1 mouse cellular context compared by ENCODE assay signal in the genomic region with DNA sequence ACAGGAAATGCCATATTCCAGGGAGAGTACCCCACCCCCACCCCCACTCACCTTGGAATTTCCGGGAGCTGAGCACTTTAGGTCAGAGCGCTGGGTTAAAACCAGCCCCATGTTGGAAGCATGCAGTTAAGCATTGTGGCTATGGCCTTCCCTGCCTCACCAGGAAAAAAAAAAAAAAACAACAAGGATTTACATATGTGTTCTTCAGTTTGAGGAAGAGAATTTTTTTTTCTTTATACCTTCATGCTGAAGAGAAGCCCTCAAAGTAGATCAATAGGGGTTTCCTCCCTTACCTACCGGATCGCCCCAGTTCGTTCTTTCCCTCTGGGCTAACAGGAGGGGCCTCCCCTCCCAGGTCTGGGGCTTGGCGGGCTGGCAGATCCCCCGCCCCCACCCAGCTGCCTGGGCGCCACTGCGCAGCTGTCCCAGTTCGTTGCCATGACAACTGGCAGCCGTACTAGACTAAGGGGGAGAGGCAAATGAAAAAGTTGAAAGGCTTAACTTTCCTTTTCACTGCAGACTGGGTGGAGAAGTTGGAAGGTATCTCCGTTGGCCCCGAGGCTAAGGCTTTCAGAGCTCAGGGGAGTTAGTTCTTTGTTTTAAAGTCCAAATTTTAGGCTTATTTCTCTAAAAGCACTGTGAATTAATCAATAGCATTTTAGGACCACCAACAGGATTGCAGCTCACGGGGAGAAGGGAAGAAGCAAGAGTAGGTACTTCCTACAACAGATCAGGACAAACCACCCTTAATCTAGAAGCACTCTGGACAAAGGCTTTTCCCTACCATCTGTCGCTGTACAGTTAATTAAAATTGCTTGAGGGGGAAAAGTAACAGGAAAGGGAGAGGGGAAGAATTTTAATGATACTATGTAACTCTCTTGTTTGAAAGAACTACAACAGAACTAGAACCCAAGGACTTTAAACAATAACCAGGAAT.
TF ChIP-seq lines count a peak whose summit lies in the region.

No protein-coding gene starts in this region.

TF ChIP-seq in CH12.LX, 34 proteins besides CTCF, POLR2A, EP300 and RAD21:
- no peak for TF ChIP-seq PAX5 (IDR thresholded peaks at IDR 0.05; ENCODE audit: low read length)
- TF ChIP-seq USF1 (IDR thresholded peaks at IDR 0.05; ENCODE audit: low read depth, low read length) = no peak
- TF ChIP-seq RCOR1 (conservative IDR thresholded peaks at IDR 0.05; ENCODE audit: low read depth, low read length) = no peak
- TF ChIP-seq NRF1 (IDR thresholded peaks at IDR 0.05; ENCODE audit: low read depth, low read length) = peak; percentile 90
- no peak for TF ChIP-seq ZKSCAN1 (IDR thresholded peaks at IDR 0.05; ENCODE audit: borderline replicate concordance, low read depth, low read length)
- 0 out of 2 replicates have a peak, but pooled peaks have one; percentile 76 for TF ChIP-seq MAZ (IDR thresholded peaks at IDR 0.05; ENCODE audit: low read depth, low read length)
- no peak; the same call in 1 of the 2 replicates for TF ChIP-seq CHD1 (IDR thresholded peaks at IDR 0.05; ENCODE audit: low read depth, low read length)
- no peak for TF ChIP-seq MAFK (IDR thresholded peaks at IDR 0.05; ENCODE audit: insufficient replicate concordance, low read length)
- 0 out of 2 replicates have a peak, but pooled peaks have one; percentile 22 for TF ChIP-seq ELF1 (IDR thresholded peaks at IDR 0.05; ENCODE audit: low read depth, low read length)
- TF ChIP-seq ETS1 (conservative IDR thresholded peaks at IDR 0.05; ENCODE audit: low read depth, low read length) = peak; percentile 52
- TF ChIP-seq CHD2 (IDR thresholded peaks at IDR 0.05; ENCODE audit: low read length) = peak; percentile 90
- no peak for TF ChIP-seq SMC3 (IDR thresholded peaks at IDR 0.05; ENCODE audit: low read depth, low read length)
- no peak for TF ChIP-seq MAX (IDR thresholded peaks at IDR 0.05; ENCODE audit: low read length)
- TF ChIP-seq MEF2A (IDR thresholded peaks at IDR 0.05; ENCODE audit: borderline replicate concordance, low read depth, low read length) = peak; percentile 64
- no peak for TF ChIP-seq POLR2AphosphoS2 (IDR thresholded peaks at IDR 0.05; ENCODE audit: low read depth, low read length)
- no peak for TF ChIP-seq UBTF (IDR thresholded peaks at IDR 0.05; ENCODE audit: low read depth, low read length)
- 0 out of 2 replicates have a peak, but pooled peaks have one; percentile 15 for TF ChIP-seq HCFC1 (IDR thresholded peaks at IDR 0.05; ENCODE audit: low read depth, low read length)
- TF ChIP-seq MXI1 (IDR thresholded peaks at IDR 0.05; ENCODE audit: low read depth, low read length) = peak; percentile 99
- TF ChIP-seq E2F4 (IDR thresholded peaks at IDR 0.05; ENCODE audit: insufficient replicate concordance, low read depth, low read length) = peak; percentile 78; the same call in 1 of the 2 replicates
- TF ChIP-seq ZMIZ1 (IDR thresholded peaks at IDR 0.05; ENCODE audit: low read depth, low read length) = no peak; the same call in 1 of the 2 replicates
- 0 out of 2 replicates have a peak, but pooled peaks have one; percentile 62 for TF ChIP-seq TBP (conservative IDR thresholded peaks at IDR 0.05; ENCODE audit: low read depth, low read length)
- TF ChIP-seq GABPA (IDR thresholded peaks at IDR 0.05; ENCODE audit: insufficient replicate concordance, low read depth, low read length) = no peak
- TF ChIP-seq JUND (conservative IDR thresholded peaks at IDR 0.05; ENCODE audit: low read depth, low read length) = no peak
- TF ChIP-seq JUN (IDR thresholded peaks at IDR 0.05; ENCODE audit: insufficient read depth, low read depth, low read length) = no peak
- TF ChIP-seq NELFE (IDR thresholded peaks at IDR 0.05; ENCODE audit: low read depth, low read length) = peak; percentile 56
- TF ChIP-seq IRF4 (IDR thresholded peaks at IDR 0.05; ENCODE audit: low read depth, low read length) = peak; percentile 57; the same call in 1 of the 2 replicates
- TF ChIP-seq TCF12 (IDR thresholded peaks at IDR 0.05; ENCODE audit: low read depth, low read length) = peak; percentile 77; the same call in 1 of the 2 replicates
- TF ChIP-seq ZC3H11A (IDR thresholded peaks at IDR 0.05; ENCODE audit: low read depth, low read length) = no peak
- peak; percentile 93 for TF ChIP-seq SIN3A (IDR thresholded peaks at IDR 0.05; ENCODE audit: low read length)
- no peak; the same call in 1 of the 2 replicates for TF ChIP-seq BHLHE40 (IDR thresholded peaks at IDR 0.05; ENCODE audit: low read depth, low read length)
- TF ChIP-seq MYC (IDR thresholded peaks at IDR 0.05; ENCODE audit: low read depth, low read length) = peak; percentile 74
- no peak for TF ChIP-seq KAT2A (IDR thresholded peaks at IDR 0.05; ENCODE audit: insufficient replicate concordance, low read length)
- no peak for TF ChIP-seq USF2 (conservative IDR thresholded peaks at IDR 0.05; ENCODE audit: low read depth, low read length)
- TF ChIP-seq ZNF384 (IDR thresholded peaks at IDR 0.05; ENCODE audit: low read depth, low read length) = peak; percentile 93
